Mouse (Mus musculus) thymus, adult 2 months (tissue): ENCODE measurements around the gene Nrarp. TPM values are rescaled to one million over a fixed set of nuclear protein-coding genes. Genes with fewer than 3 reads are reported as not detected.

Source experiments
- DNase-seq: peaks from one replicate; pipeline ENCODE4 v3.0.0; 2021
- H3K27ac ChIP-seq: fragments of 200-500 bp; 2 replicates; pipeline ENCODE4 v1.5.1; 2012; ENCODE audit warnings: low read length, control low read depth; ENCODE audit not compliant: control insufficient read depth, insufficient read depth
- H3K27me3 ChIP-seq: fragments of 200-500 bp; 2 replicates; pipeline ENCODE4 v1.6.1; 2012; ENCODE audit warnings: mild to moderate bottlenecking, low read length, moderate library complexity, mixed read lengths; ENCODE audit not compliant: control insufficient read depth, insufficient read depth
- H3K36me3 ChIP-seq: fragments of 200-500 bp; 2 replicates; pipeline ENCODE4 v1.6.1; 2012; ENCODE audit warnings: mild to moderate bottlenecking, low read length, moderate library complexity; ENCODE audit not compliant: control insufficient read depth, insufficient read depth
- H3K4me1 ChIP-seq: fragments of 200-500 bp; replicated peaks from 2 replicates; pipeline ENCODE4 v1.6.1; 2012; ENCODE audit warnings: low read length; ENCODE audit not compliant: control insufficient read depth, insufficient read depth
- H3K4me3 ChIP-seq: fragments of 200-500 bp; 2 replicates; pipeline ENCODE4 v1.5.1; 2012; ENCODE audit warnings: mild to moderate bottlenecking, low read length, control low read depth, moderate library complexity; ENCODE audit not compliant: control insufficient read depth, insufficient read depth
- CTCF ChIP-seq: fragments of 200-500 bp; IDR thresholded peaks from 2 replicates; pipeline ENCODE4 v1.5.1; 2012; ENCODE audit warnings: mild to moderate bottlenecking, control low read depth, low read length, moderate library complexity, borderline replicate concordance; ENCODE audit not compliant: control insufficient read depth, poor library complexity, insufficient read depth; ENCODE audit errors: extremely low read depth
- POLR2A ChIP-seq: fragments of 200-500 bp; IDR thresholded peaks from 2 replicates; pipeline ENCODE4 v1.6.1; 2012; ENCODE audit warnings: mild to moderate bottlenecking, low read length, control low read depth, moderate library complexity; ENCODE audit not compliant: control insufficient read depth, poor library complexity, insufficient read depth; ENCODE audit errors: extremely low read depth
- WGBS: fragments of 180-500 bp; shearing (Covaris S2); methylation state at CpG from one replicate; pipeline ENCODE4 v1.1.7; 2018; 5-methylcytosine and 5-hydroxymethylcytosine counted together
- polyA plus RNA-seq: library from polyadenylated mRNA; depleted of rRNA; stranded (reverse); fragments of >200 nt; gene quantifications from 2 replicates; pipeline ENCODE4 v1.2.3, GENCODE M21; 2012; rRNA removed

The Nrarp gene
- polyA plus RNA-seq, 1 experiment, result 13.7 TPM

DNA sequence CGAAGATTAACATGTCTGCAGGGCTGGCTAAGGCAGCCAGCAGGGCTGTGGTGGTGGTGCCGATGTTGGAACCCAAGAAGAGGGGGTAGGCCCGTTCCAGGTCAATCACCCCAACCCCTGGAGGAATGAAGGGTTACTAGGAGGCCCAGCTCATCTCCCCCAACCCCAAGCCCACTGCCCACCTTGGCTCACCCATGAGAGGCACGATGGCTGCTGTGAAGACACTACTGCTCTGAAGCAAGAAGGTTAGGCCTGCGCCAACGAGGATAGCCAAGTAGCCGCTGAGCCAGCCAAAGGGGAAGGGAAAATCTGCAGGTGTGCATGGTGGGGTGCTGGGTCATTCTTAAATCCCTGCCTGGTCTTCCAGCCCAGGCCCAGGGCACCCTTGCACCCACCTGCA, 50.0 kb downstream of the Nrarp start:
- WGBS, result 94% methylated on average over 7 of the region's 7 CpGs
- DNase-seq, result no peak
- no peak overlapping the region for H3K27ac ChIP-seq
- H3K27me3 ChIP-seq, result no peaks in the 10 kb centered on the region; the same call in 1 of the 2 replicates
- no peaks in the 10 kb centered on the region for H3K36me3 ChIP-seq
- TF ChIP-seq POLR2A, result no peak
- TF ChIP-seq CTCF, result no peak
- no peak overlapping the region for H3K4me3 ChIP-seq
- peaks cover 5% of the 10 kb centered on the region for H3K4me1 ChIP-seq

GRCm38 (mm10) chr2:25231038-25231437, 50.5 kb downstream of the Nrarp start:
- Histone ChIP-seq H3K27ac (no peak overlapping the region), H3K27me3 (no peaks in the 10 kb centered on the region; the same call in 1 of the 2 replicates), H3K36me3 (no peaks in the 10 kb centered on the region), H3K4me3 (no peak overlapping the region), H3K4me1 (peaks cover 5% of the 10 kb centered on the region)
- no peak for DNase-seq
- 94% methylated on average over 12 of the region's 12 CpGs for WGBS
- TF ChIP-seq POLR2A (no peak), CTCF (no peak)

Other genes with a start within 250 kb of the Nrarp start
- gene Arrdc1, start 245.5 kb upstream of the Nrarp start, polyA plus RNA-seq, result 272 and 315 TPM in 2 replicates
- 11.0 and 14.8 TPM in 2 replicates for gene Zmynd19, start 231.0 kb upstream of the Nrarp start, polyA plus RNA-seq
- gene Dph7, start 218.4 kb upstream of the Nrarp start, polyA plus RNA-seq, result 27.2 and 31.2 TPM in 2 replicates
- 40.6 and 43.4 TPM in 2 replicates for gene Mrpl41, start 205.7 kb upstream of the Nrarp start, polyA plus RNA-seq
- 52.7 and 53.9 TPM in 2 replicates for gene Pnpla7, start 204.7 kb upstream of the Nrarp start, polyA plus RNA-seq
- gene Nsmf, start 126.4 kb upstream of the Nrarp start, polyA plus RNA-seq, result 41.6 and 50.4 TPM in 2 replicates
- gene Entpd8, start 100.5 kb upstream of the Nrarp start, polyA plus RNA-seq, result 0.58 and 0.91 TPM in 2 replicates
- 0.24 and 0.44 TPM in 2 replicates for gene Noxa1, start 85.6 kb upstream of the Nrarp start, polyA plus RNA-seq
- 90.6 and 94.7 TPM in 2 replicates for gene Tor4a, start 16.1 kb downstream of the Nrarp start, polyA plus RNA-seq
- gene Nelfb, start 30.7 kb downstream of the Nrarp start, polyA plus RNA-seq, result 105 and 115 TPM in 2 replicates
- gene Stpg3, start 33.9 kb downstream of the Nrarp start, polyA plus RNA-seq, result 0.12 TPM in 1 of 2 replicates, not detected in the other
- gene Fam166a, start 38.0 kb downstream of the Nrarp start, polyA plus RNA-seq, result 0.11 and 0.12 TPM in 2 replicates
- gene Tubb4b, start 43.9 kb downstream of the Nrarp start, polyA plus RNA-seq, result 613 and 694 TPM in 2 replicates
- 0.05 and 0.15 TPM in 2 replicates for gene Slc34a3, start 53.6 kb downstream of the Nrarp start, polyA plus RNA-seq
- gene Rnf224, start 56.0 kb downstream of the Nrarp start, polyA plus RNA-seq, result 0.05 TPM in 1 of 2 replicates, not detected in the other
- gene Rnf208, start 61.5 kb downstream of the Nrarp start, polyA plus RNA-seq, result 3.6 and 4.5 TPM in 2 replicates
- gene Cysrt1, start 61.7 kb downstream of the Nrarp start, polyA plus RNA-seq, result 1.6 and 2.1 TPM in 2 replicates
- 41.1 and 43.0 TPM in 2 replicates for gene AL732309.1, start 66.1 kb downstream of the Nrarp start, polyA plus RNA-seq
- gene Tmem203, start 74.7 kb downstream of the Nrarp start, polyA plus RNA-seq, result 66.1 and 79.1 TPM in 2 replicates
- 24.4 and 25.9 TPM in 2 replicates for gene Tprn, start 81.9 kb downstream of the Nrarp start, polyA plus RNA-seq
- gene Ssna1, start 91.7 kb downstream of the Nrarp start, polyA plus RNA-seq, result 164 and 182 TPM in 2 replicates
- gene Anapc2, start 91.7 kb downstream of the Nrarp start, polyA plus RNA-seq, result 141 and 144 TPM in 2 replicates
- 0.35 TPM in 1 of 2 replicates, not detected in the other for gene Tmem210, start 107.4 kb downstream of the Nrarp start, polyA plus RNA-seq
- 1.0 and 1.6 TPM in 2 replicates for gene Lrrc26, start 109.2 kb downstream of the Nrarp start, polyA plus RNA-seq
- 0.50 TPM in 2 replicates for gene Grin1, start 138.4 kb downstream of the Nrarp start, polyA plus RNA-seq
- 23.1 and 26.3 TPM in 2 replicates for gene Man1b1, start 151.6 kb downstream of the Nrarp start, polyA plus RNA-seq
- 24.5 and 25.6 TPM in 2 replicates for gene Dpp7, start 175.6 kb downstream of the Nrarp start, polyA plus RNA-seq
- 23.0 and 24.4 TPM in 2 replicates for gene Uap1l1, start 184.9 kb downstream of the Nrarp start, polyA plus RNA-seq
- 29.7 and 45.2 TPM in 2 replicates for gene Sapcd2, start 191.6 kb downstream of the Nrarp start, polyA plus RNA-seq
- gene Entpd2, start 215.1 kb downstream of the Nrarp start, polyA plus RNA-seq, result 11.7 and 14.0 TPM in 2 replicates
- 28.4 and 30.8 TPM in 2 replicates for gene Npdc1, start 218.6 kb downstream of the Nrarp start, polyA plus RNA-seq
- gene Fut7, start 242.5 kb downstream of the Nrarp start, polyA plus RNA-seq, result 1.9 and 2.0 TPM in 2 replicates
- 86.6 and 100 TPM in 2 replicates for gene Abca2, start 247.9 kb downstream of the Nrarp start, polyA plus RNA-seq